Mouse (Mus musculus) thymus, postnatal 10 days (tissue): ENCODE results near the gene Fam173a.
"Not testable (repeated sequence)": the region's sequence is repeated elsewhere in the genome, so short reads cannot be mapped to it uniquely, and the experiment has no call there.

Experiments used
- DNase-seq, 2 experiments: peaks; one replicate each; pipeline ENCODE4 v3.0.0; 2021; ENCODE audit warnings: low spot score in 2 of 2

Gene Fam173a

GRCm38 (mm10) chr17:25760148-25760547 lies 32.6 kb downstream of the Fam173a start:
- DNase-seq, result no peak

DNA sequence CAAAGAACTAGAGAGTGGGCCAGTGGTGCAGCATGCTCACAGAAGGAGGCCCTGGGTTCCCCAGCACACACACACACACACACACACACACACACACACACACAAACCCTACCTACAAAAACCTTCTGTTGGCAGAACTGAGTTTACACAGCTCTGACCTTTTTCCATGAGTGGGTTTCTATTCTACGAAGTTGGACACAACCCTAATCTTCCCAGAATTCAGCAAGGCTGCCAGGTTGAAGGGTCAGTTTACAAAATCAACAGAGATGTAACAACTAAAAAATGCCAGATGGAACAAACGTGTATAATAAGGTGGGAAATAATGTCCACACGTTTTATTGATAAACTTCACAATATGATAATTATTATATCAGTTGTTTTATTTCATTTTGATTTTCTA lies 35.0 kb downstream of the Fam173a start:
- DNase-seq, result no peak

GRCm38 (mm10) chr17:25756378-25757242 lies 36.1 kb downstream of the Fam173a start:
- DNase-seq, result no peak

DNA sequence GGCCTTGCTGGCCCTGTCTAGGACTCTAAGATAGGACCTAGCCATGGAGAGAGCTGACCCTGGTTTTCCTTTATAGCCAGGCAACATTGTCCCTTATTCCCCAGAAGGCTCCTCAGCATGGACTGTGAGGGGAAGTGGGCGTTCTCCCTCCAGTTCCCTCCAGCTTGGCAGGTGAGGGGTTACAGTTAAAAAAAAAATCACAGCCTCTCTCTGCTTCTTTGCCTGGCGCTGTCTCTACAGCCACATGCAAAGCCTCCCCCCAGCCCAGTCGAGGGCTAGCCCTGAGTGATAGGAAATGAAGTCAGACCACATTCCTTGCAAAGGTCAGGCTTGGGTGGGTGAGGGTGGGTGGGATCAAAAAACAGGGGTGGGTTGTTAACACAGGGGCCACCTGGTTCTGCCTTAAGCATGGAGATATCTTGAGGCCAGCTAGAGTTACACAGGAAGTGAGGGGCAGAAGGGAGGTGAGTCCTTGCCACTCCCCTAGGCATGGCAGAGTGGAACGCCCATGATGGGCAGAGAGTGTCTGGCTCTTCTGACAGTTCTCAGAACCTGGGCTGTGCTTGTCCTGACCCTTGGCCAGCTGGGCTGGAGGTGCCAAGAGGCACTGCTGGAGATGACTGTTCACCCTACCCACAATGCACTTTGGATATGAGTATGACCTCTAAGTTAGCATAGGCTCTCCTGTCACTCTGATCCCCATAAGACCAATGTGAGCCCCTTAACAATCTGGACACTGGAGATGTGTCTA lies 36.9 kb downstream of the Fam173a start:
- DNase-seq, result no peak

DNA sequence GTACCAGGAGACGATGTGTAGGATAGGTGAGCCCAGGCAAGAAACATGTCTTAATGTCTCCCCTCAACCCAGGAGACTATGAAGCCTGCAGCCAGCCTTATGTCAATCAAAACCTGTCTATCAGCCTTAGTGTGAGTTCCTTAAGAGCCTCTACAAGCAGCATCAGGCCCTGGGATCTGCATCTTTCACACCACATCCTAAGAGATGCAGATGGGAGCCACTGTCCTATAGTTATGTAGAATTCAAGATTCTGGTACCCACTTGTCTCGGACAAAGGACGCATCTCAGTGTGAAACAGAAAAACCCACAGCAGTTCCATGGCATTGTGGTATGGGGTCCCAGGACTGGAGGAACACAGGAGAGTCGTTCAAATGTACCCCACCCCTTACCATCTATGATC lies 37.6 kb downstream of the Fam173a start:
- no peak for DNase-seq

GRCm38 (mm10) chr17:25754241-25754640 lies 38.5 kb downstream of the Fam173a start, which contains the start of gene Msln:
Gene Msln (minus strand): TSS chr17:25754378.
- DNase-seq, result no peak

GRCm38 (mm10) chr17:25751446-25751845 lies 41.3 kb downstream of the Fam173a start:
- DNase-seq, result no peak

GRCm38 (mm10) chr17:25749314-25749713 lies 43.4 kb downstream of the Fam173a start:
- DNase-seq, result no peak

- no peak for DNase-seq
These were observed 44.5 kb downstream of the Fam173a start for GRCm38 (mm10) chr17:25748238-25748637.

DNA sequence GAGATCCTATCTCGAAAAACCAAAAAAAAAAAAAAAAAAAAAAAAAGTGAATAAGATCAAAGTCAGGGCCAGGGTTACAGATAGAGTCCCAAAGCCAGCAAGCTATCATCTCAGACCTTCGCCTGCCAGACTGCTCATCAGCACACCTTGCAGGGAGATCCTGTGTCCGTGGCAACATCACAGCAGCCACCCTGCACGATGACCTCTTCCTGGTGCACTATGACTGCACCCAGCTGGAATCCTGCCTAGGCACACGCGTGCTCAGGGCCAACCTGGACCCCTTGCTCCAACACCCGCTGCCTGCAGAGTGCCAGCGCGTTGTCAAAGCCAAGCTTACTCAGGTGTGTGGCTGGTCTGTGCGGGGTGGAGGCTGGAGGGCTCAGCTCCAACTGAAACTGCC lies 48.4 kb downstream of the Fam173a start:
- DNase-seq, result no peak

DNA sequence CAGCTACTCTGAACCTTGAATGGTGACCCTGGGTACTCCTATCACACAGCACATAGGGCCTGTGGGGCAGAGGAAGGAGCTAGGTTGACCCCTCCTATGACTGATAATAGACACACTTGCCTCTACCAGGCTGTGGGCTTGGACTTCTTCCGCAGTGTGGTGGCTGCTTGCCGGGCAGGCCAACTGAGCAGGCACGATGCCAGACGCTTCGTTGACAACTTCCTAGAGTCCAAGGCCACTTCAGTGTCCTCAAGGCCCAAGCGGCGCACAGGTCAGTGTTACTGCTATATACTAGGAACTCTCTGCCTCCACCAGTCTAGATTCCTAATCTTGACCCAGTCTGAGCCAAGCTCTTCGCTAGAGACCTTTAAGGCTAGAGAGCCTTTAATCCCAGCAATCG lies 48.9 kb downstream of the Fam173a start:
- DNase-seq, result no peak

DNA sequence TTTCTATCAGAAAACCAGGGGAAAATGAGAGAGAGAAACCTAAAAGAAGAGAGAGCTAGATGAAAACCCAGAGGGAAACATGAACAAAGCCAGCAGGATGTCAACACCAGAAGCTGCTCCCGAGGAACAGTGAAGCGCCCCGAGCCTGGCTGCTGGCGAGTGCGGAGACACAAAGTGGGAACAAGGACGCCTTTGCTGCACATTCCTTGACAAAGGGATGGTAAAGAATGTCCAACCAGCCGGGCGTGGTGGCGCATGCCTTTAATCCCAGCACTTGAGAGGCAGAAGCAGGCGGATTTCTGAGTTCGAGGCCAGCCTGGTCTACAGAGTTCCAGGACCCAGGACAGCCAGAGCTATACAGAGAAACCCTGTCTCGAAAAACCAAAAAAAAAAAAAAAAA lies 51.2 kb downstream of the Fam173a start:
- DNase-seq, result not testable (repeated sequence)
